Mouse (Mus musculus): Measurements from ENCODE around the gene Usp20. TPM values are rescaled to one million over a fixed set of nuclear protein-coding genes. Genes with fewer than 3 reads are reported as not detected.

Usp20 gene
- total RNA-seq, 2 experiments from 2014 or later, result 6.6 to 8.7 TPM

GRCm38 (mm10) chr2:31031972-31032371, 49.9 kb downstream of the Usp20 start:
- DNase-seq, result no peak
- intact Hi-C loops (cut with DNase I), result no loop called here

DNA sequence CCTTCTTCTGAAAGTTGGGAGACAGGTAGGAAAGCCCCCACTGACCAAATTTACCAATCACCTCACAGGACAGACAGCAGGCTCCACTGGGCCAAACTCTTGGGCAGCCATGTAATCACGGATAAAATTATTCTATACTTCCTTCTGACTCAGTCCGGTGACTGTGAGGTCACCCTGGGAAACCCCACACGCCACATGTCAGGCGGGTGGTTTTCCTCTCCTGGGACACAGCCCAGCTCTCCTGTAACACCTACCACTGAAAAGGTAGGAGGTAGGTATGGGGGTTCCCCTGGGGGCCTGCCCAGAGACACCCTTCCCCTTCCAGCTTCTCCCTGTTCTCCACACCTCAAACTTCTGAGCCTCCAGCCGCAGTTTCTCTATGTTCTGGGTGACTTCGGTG, 54.7 kb downstream of the Usp20 start:
- no peak for DNase-seq
- intact Hi-C loops (cut with DNase I), result loop anchor here (5.0 kb wide), 1 partner anchor 50 kb away; no protein-coding TSS in a partner anchor

DNA sequence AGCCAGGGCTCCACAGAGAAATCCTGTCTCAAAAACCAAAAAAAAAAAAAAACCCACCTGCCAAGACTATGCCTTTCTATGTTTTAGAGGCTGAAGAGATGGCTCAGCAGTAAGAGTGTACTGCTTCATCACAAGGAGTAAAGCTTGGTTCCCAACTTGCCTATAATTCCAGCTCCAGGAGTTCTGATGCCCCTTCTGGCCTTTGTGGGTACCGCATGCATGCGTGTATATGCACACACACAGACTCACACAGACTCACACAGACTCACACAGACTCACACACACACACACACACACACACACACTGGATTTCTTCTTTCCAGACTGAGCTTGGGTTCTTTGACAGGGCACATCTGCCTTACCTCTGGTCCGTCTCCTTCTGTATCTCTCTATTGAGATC, 58.0 kb downstream of the Usp20 start:
- intact Hi-C loops (cut with DNase I), result no loop called here
- no peak for DNase-seq

- no peak for DNase-seq
- intact Hi-C loops (cut with DNase I), result no loop called here
Observed at GRCm38 (mm10) chr2:31040487-31040886, 58.4 kb downstream of the Usp20 start.

DNA sequence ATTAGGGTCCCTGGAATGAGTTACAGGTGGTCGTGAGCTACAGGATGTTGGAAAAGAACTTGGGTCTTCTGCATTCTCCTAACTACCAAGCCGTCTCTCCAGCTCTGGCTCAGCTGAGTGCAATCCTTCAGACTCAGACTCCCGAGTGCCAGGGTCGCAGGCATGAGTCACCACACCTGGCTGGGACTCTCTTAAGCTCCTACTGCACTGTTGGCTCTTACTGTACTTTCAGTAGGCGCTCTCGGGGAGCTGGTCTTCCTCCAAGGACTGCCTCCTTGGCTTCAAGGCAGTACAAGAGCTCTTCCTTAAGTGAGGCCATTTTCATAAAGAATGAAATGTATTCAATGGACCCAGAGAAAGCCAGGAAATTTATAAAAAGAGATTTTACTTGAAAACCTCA, 59.3 kb downstream of the Usp20 start:
- intact Hi-C loops (cut with DNase I), result no loop called here
- no peak for DNase-seq

DNA sequence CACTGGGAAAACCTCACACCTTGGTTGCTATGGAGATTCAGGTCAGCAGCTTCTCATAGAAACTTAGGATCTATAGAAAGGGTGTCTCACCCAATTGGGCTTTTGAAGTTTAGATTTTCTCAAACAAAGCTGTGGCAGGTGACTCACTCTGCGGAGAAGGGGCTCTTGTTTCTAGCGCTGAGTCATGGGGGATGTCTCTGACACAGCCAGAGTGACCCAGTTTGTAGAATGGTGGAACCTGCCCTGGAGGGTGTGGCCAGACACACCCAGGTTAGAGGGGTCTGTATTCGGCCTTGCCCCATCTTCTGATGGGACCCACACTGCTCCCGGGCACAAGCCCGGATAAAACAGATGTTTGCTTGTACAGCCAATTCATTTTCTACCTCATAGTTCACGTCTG, 60.8 kb downstream of the Usp20 start:
- no peak for DNase-seq
- intact Hi-C loops (cut with DNase I), result no loop called here

DNA sequence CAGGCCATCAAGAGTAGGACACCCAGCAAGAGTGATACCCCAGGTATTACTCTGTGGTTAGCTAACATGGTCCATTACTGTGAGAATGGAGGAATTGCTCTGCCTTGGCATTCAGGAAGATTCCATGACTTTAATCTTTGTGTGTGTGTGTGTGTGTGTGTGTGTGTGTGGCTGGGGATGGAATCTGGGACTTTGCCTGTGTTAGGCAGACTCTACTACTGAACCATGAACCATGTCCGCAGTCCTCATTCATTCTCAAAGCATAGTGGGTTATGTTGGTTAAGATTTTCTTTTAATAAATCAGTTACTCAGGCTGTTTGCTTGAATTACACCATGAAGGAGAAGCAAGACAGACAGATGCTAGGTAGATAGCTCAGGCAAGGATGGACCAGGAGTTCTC, 61.8 kb downstream of the Usp20 start:
- DNase-seq, result no peak
- intact Hi-C loops (cut with DNase I), result no loop called here

DNA sequence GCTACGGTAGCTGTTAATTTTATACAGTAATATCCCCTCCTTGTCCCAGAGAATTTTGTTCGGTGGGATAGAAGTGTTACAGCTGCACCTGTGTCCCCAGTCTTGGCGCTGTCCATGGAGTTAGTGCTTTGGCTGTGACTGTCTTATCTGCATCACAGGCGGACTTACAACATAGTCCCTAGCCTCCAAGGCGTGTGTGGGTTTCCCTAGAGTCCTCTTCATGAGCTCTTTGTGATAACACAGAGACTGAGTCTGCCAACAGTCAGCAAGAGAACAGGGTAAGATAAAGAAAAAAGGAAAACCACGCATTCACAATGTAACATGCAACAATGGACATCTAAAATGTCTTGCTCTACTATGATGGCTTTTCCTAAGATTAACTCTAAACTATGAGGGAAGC, 66.0 kb downstream of the Usp20 start:
- intact Hi-C loops (cut with DNase I), result no loop called here

DNA sequence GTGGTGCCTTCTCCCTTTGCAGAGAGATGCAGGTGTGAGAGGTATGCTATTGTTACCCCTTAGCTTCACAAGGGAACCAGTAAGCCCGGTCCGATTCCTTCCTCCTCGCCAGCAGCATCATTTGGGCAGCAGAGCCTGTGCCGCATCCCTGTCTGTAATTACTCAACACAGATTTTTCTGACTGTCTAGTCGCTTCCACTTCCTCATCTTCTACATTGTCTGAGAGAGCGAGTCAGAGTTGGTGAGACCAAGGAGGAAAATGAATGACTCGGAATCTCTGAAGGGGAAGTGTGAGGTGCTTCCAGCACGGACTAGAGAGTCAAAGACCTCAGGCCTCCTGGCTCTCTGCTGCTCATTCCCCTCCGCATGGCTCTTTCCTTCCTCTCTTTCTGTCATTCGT, 70.4 kb downstream of the Usp20 start:
- DNase-seq, result no peak
- intact Hi-C loops (cut with DNase I), result no loop called here

More for the DNA sequence above, 66.0 kb downstream of the Usp20 start:
- DNase-seq, result no peak

DNA sequence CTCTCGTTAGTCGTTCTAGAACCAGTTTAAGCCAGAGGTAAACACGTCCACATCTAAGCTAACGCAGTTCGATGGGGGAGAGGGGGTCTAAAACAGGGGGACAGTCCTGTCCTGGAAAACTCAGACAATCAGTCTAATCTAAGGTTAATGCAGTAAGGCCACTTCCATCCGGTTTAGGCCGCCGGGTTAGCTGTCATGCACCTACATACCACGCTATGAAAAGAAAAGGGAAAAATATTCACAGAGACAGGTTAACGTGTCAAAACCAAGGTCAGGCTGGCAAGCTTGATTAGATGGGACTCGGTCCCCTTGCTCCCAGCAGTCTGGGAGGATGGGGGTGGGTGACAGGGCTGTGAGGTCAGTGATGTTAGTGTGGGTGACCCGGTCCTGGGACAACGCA, 71.3 kb downstream of the Usp20 start:
- intact Hi-C loops (cut with DNase I), result no loop called here
- no peak for DNase-seq

DNA sequence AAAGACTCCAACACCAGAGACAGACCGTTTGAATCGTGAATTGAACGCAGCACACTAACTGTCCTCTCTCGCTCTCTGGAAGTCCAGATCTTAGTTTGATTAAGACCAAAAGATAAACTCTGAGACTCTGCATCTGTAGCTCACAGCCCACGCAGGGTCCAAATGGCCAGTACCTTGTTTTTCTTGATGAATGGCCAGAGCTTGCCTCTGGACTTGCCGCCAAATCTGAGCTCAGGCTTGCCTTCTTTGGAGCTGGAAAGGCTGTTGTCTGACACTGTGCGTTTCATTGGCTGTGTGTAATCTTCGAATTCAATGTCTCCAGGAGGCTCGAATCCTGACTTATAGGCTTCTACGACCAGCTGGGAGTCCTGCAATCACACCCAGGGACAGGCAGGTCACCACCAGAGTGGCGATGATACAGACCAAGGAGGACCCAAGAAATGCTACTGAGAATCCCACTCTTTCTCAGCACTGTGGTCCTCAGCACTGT, 71.8 kb downstream of the Usp20 start:
- intact Hi-C loops (cut with DNase I), result no loop called here
- DNase-seq, result no peak

DNA sequence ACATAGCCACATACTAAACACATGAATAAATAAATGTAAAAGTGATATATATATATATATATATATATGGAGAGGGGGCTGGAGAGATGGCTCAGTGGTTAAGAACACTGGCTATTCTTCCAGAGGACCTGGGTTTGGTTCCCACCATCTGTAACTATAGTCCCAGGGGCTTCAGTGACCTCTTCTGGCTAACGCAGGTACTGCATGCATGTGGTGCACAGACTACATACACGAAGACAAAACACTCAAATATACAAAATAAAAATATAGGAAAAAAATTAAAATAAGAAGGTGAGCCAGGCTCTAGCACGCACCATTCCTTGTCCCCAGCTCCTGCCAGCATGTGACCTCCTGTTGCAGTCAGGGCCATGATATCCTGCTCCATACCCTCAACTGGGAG, 74.0 kb downstream of the Usp20 start:
- DNase-seq, result no peak
- intact Hi-C loops (cut with DNase I), result no loop called here

- no peak for DNase-seq
- intact Hi-C loops (cut with DNase I), result no loop called here
Observed at GRCm38 (mm10) chr2:31057549-31058177, 75.6 kb downstream of the Usp20 start.

GRCm38 (mm10) chr2:31058443-31058842, 76.4 kb downstream of the Usp20 start:
- intact Hi-C loops (cut with DNase I), result no loop called here
- no peak for DNase-seq

GRCm38 (mm10) chr2:31060271-31060670, 78.2 kb downstream of the Usp20 start:
- no peak for DNase-seq
- intact Hi-C loops (cut with DNase I), result loop anchor here (5.0 kb wide), 1 partner anchor 1608 kb away; no protein-coding TSS in a partner anchor

GRCm38 (mm10) chr2:31060787-31061730, 79.0 kb downstream of the Usp20 start:
- no peak for DNase-seq

GRCm38 (mm10) chr2:31061868-31062628, 80.0 kb downstream of the Usp20 start:
- intact Hi-C loops (cut with DNase I), result loop anchor here (5.0 kb wide), 1 partner anchor 1610 kb away; no protein-coding TSS in a partner anchor

More at GRCm38 (mm10) chr2:31060787-31061730, 79.0 kb downstream of the Usp20 start:
- intact Hi-C loops (cut with DNase I), result loop anchor here (5.0 kb wide), 1 partner anchor 1609 kb away; no protein-coding TSS in a partner anchor

GRCm38 (mm10) chr2:31066019-31066789, 84.1 kb downstream of the Usp20 start:
- intact Hi-C loops (cut with DNase I), result loop anchor here (5.0 kb wide), 1 partner anchor 51 kb away; no protein-coding TSS in a partner anchor
- DNase-seq, result no peak

More at GRCm38 (mm10) chr2:31061868-31062628, 80.0 kb downstream of the Usp20 start:
- no peak for DNase-seq

- intact Hi-C loops (cut with DNase I), result loop anchor here (5.0 kb wide), 1 partner anchor 50 kb away; no protein-coding TSS in a partner anchor
- DNase-seq, result no peak
Observed at GRCm38 (mm10) chr2:31067059-31067595, 85.0 kb downstream of the Usp20 start.
